Mouse (Mus musculus) frontal cortex, adult 2 months (tissue): Measurements from ENCODE around the gene Cdh13. TPM values are rescaled to one million over a fixed set of nuclear protein-coding genes. Genes with fewer than 3 reads are reported as not detected.
"Not testable (repeated sequence)": the region's sequence is repeated elsewhere in the genome, so short reads cannot be mapped to it uniquely, and the experiment has no call there.

Experiments
- DNase-seq, 2 experiments: peaks; one replicate each; pipeline ENCODE4 v3.0.0; 2022; ENCODE audit warnings: low spot score in 1 of 2; ENCODE audit errors: extremely low spot score in 1 of 2
- polyA plus RNA-seq: library from polyadenylated mRNA; depleted of rRNA; stranded (reverse); fragments of >200 nt; gene quantifications from 2 replicates; pipeline ENCODE4 v1.2.3, GENCODE M21; 2012

Cdh13 gene
- polyA plus RNA-seq, 1 experiment = 44.9 TPM

- no peak for DNase-seq
Measured at GRCm38 (mm10) chr8:118749786-118750185, 466.3 kb downstream of the Cdh13 start.

- DNase-seq = peak in 1 of 2 experiments; percentile 32
Measured at GRCm38 (mm10) chr8:118753710-118754109, 470.2 kb downstream of the Cdh13 start.

- DNase-seq = no peak
Measured at GRCm38 (mm10) chr8:118754119-118754518, 470.6 kb downstream of the Cdh13 start.

- not testable (repeated sequence) for DNase-seq
Measured at GRCm38 (mm10) chr8:118777507-118777906, 494.0 kb downstream of the Cdh13 start.

- DNase-seq = no peak
Measured at GRCm38 (mm10) chr8:118778374-118778773, 494.8 kb downstream of the Cdh13 start.

- DNase-seq = no peak
Measured at GRCm38 (mm10) chr8:118785646-118786045, 502.1 kb downstream of the Cdh13 start.

- peak; percentile 13 to 61 for DNase-seq
Measured at GRCm38 (mm10) chr8:118789649-118790048, 506.1 kb downstream of the Cdh13 start.

- peak; percentile 66 to 83 for DNase-seq
Measured at GRCm38 (mm10) chr8:118794886-118795285, 511.4 kb downstream of the Cdh13 start.

- DNase-seq = no peak
Measured at GRCm38 (mm10) chr8:118796491-118796890, 513.0 kb downstream of the Cdh13 start.

- DNase-seq = no peak
Measured at GRCm38 (mm10) chr8:118797127-118797526, 513.6 kb downstream of the Cdh13 start.

GRCm38 (mm10) chr8:118803168-118803567 is 519.6 kb downstream of the Cdh13 start:
- no peak for DNase-seq

GRCm38 (mm10) chr8:118809660-118810059 is 526.1 kb downstream of the Cdh13 start:
- DNase-seq = peak in 1 of 2 experiments; percentile 24

- no peak for DNase-seq
Measured at GRCm38 (mm10) chr8:118815055-118815454, 531.5 kb downstream of the Cdh13 start.

- no peak for DNase-seq
Measured at GRCm38 (mm10) chr8:118826761-118827160, 543.2 kb downstream of the Cdh13 start.

GRCm38 (mm10) chr8:118827726-118828125 is 544.2 kb downstream of the Cdh13 start:
- no peak for DNase-seq

- DNase-seq = peak in 1 of 2 experiments; percentile 11
Measured at GRCm38 (mm10) chr8:118830291-118830690, 546.8 kb downstream of the Cdh13 start.

- DNase-seq = no peak
Measured at GRCm38 (mm10) chr8:118831026-118831425, 547.5 kb downstream of the Cdh13 start.

- no peak for DNase-seq
Measured at GRCm38 (mm10) chr8:118838801-118839200, 555.3 kb downstream of the Cdh13 start.

- DNase-seq = no peak
Measured at GRCm38 (mm10) chr8:118845690-118846089, 562.2 kb downstream of the Cdh13 start.

- peak in 1 of 2 experiments; percentile 26 for DNase-seq
Measured at GRCm38 (mm10) chr8:118848021-118848420, 564.5 kb downstream of the Cdh13 start.

- peak; percentile 23 to 46 for DNase-seq
Measured at GRCm38 (mm10) chr8:118849515-118849914, 566.0 kb downstream of the Cdh13 start.

GRCm38 (mm10) chr8:118850381-118850780 is 566.8 kb downstream of the Cdh13 start:
- peak; percentile 41 to 82 for DNase-seq

GRCm38 (mm10) chr8:118851361-118851760 is 567.8 kb downstream of the Cdh13 start:
- no peak for DNase-seq
